Mouse (Mus musculus): Measurements from ENCODE around the gene Plppr3.

DNA sequence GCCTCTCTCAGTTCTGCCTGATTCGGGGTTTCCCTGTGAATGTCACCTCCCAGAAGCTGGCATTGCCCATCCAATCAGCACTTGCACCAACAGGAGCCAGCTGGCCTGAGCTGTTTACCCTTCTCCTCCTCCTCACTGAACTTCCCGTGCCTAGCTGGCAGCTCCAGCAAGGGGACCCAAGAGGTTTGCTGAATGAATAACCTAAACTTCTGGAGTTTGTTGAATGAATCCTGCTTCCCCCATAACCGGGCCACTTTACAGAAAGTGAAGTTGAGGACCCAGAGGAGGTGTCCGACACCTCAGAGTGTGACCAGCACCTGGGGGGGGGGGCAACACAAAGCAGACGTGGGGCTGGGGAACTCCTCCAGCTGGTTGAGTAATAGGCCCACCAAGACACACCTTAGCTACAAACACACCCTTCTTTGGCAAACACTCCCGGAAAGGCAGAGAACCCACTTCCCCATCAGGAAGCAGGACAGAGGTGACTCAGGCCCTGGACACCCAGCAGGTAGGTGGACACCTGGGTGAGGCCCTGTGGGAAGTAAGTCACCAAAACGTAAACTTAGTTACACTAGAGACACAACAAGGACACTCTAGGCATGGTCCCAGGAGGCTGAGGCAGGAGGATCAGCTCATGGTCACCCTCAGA lies 40.6 kb upstream of the Plppr3 start:
- TF ChIP-seq CTCF (IDR thresholded peaks at IDR 0.05; ENCODE audit: control insufficient read depth, insufficient read depth, low read length), result no peak
- TF ChIP-seq POLR2A (IDR thresholded peaks at IDR 0.05; ENCODE audit: borderline replicate concordance, control insufficient read depth, low read depth, low read length), result no peak

All from bone marrow, adult 2 months (tissue).